9 mouse cellular contexts compared by ENCODE assay signal in genomic region chr16:32803252-32803853, GRCm38 (mm10). TPM values are rescaled to one million over a fixed set of nuclear protein-coding genes. Genes with fewer than 3 reads are reported as not detected.
A peak's percentile ranks its signal among the peaks of the same experiment; 100 is the strongest.
DNase-seq lines count a peak whose midpoint lies in the region; ATAC-seq lines count a peak whose summit lies in the region.
"Had no signal": no experiment of that assay in that cellular context is flagged by ENCODE, and none has a peak within 500 bp of the region (broad histone marks: within the 10 kb centered on the region; RNA-seq: fewer than 3 reads in every experiment).

No protein-coding gene starts in this region.

- H3K27me3 ChIP-seq in heart, embryonic 10.5 days (ENCODE audit: insufficient read depth, poor library complexity, severe bottlenecking), result no peaks in the 10 kb centered on the region
- no peaks in the 10 kb centered on the region for H3K27me3 ChIP-seq in forebrain, embryonic 16.5 days (replicated peaks; ENCODE audit: control insufficient read depth, insufficient read depth, low read length)
- no peaks in the 10 kb centered on the region for H3K27me3 ChIP-seq in intestine, embryonic 16.5 days (replicated peaks; ENCODE audit: control insufficient read depth, insufficient read depth, low read length)
- H3K27me3 ChIP-seq in neural tube, embryonic 14.5 days (ENCODE audit: control insufficient read depth, insufficient read depth, low read length), result no peaks in the 10 kb centered on the region

- DNase-seq in heart, adult 11 months, result peak; percentile 99
- DNase-seq in heart, embryonic 10.5 days (ENCODE audit: low spot score), result no peak
- DNase-seq in adrenal gland, adult 8-10 months, result peak; percentile 54
- DNase-seq in left cerebral cortex, postnatal 4 days, result peak; percentile 88
- no peak for DNase-seq in thymus, postnatal 25 days

- intact Hi-C loops in left cerebral cortex, postnatal 4 days (cut with DNase I), result no loop called here

- H3K4me3 ChIP-seq in heart, embryonic 10.5 days, result no peak overlapping the region
- H3K4me3 ChIP-seq in forebrain, embryonic 16.5 days (replicated peaks; ENCODE audit: low read length), result no peak overlapping the region
- no peak overlapping the region for H3K4me3 ChIP-seq in intestine, embryonic 16.5 days (ENCODE audit: low read length)
- H3K4me3 ChIP-seq in neural tube, embryonic 14.5 days (ENCODE audit: low read depth, low read length), result no peak overlapping the region

- H3K36me3 ChIP-seq in heart, embryonic 10.5 days, result no peaks in the 10 kb centered on the region
- no peaks in the 10 kb centered on the region for H3K36me3 ChIP-seq in forebrain, embryonic 16.5 days (ENCODE audit: control insufficient read depth, insufficient read depth)
- no peaks in the 10 kb centered on the region for H3K36me3 ChIP-seq in intestine, embryonic 16.5 days (ENCODE audit: control insufficient read depth, insufficient read depth, low read length)
- no peaks in the 10 kb centered on the region for H3K36me3 ChIP-seq in neural tube, embryonic 14.5 days (ENCODE audit: control insufficient read depth, insufficient read depth, low read length)

- H3K4me1 ChIP-seq in heart, embryonic 10.5 days, result peaks cover 48% of the 10 kb centered on the region
- peaks cover 8% of the 10 kb centered on the region for H3K4me1 ChIP-seq in forebrain, embryonic 16.5 days (replicated peaks; ENCODE audit: control insufficient read depth, insufficient read depth, low read length)
- H3K4me1 ChIP-seq in intestine, embryonic 16.5 days (ENCODE audit: control insufficient read depth, insufficient read depth, low read length), result peaks cover 16% of the 10 kb centered on the region; the same call in 1 of the 2 replicates
- no peaks in the 10 kb centered on the region for H3K4me1 ChIP-seq in neural tube, embryonic 14.5 days (ENCODE audit: control insufficient read depth, insufficient read depth, low read length)

- H3K27ac ChIP-seq in heart, embryonic 10.5 days, result no peak overlapping the region
- peak overlapping the region; percentile 38; the same call in 1 of the 2 replicates for H3K27ac ChIP-seq in forebrain, embryonic 16.5 days (ENCODE audit: low read length)
- H3K27ac ChIP-seq in intestine, embryonic 16.5 days (ENCODE audit: low read length), result no peak overlapping the region
- peak overlapping the region; percentile 35; the same call in 1 of the 2 replicates for H3K27ac ChIP-seq in neural tube, embryonic 14.5 days (ENCODE audit: low read depth, low read length)

- 69% methylated on average over 6 of the region's 6 CpGs for WGBS in heart, embryonic 10.5 days
- WGBS in forebrain, embryonic 16.5 days, result 12% methylated on average over 6 of the region's 6 CpGs
- WGBS in intestine, embryonic 16.5 days, result 45% methylated on average over 6 of the region's 6 CpGs
- 38% methylated on average over 6 of the region's 6 CpGs for WGBS in neural tube, embryonic 14.5 days

- peak; percentile 93 for ATAC-seq in forebrain, embryonic 16.5 days
- ATAC-seq in intestine, embryonic 16.5 days, result peak; percentile 26; the same call in 1 of the 2 replicates
- ATAC-seq in neural tube, embryonic 14.5 days (ENCODE audit: low read depth), result peak; percentile 78

- no peaks in the 10 kb centered on the region for H3K9me3 ChIP-seq in heart, embryonic 10.5 days
- 0 out of 2 replicates have a peak, but pooled peaks cover 3% of the 10 kb centered on the region for H3K9me3 ChIP-seq in forebrain, embryonic 16.5 days (ENCODE audit: control insufficient read depth, low read length)
- H3K9me3 ChIP-seq in intestine, embryonic 16.5 days (ENCODE audit: control insufficient read depth, low read length), result no peaks in the 10 kb centered on the region
- H3K9me3 ChIP-seq in neural tube, embryonic 14.5 days (ENCODE audit: control insufficient read depth, low read length), result no peaks in the 10 kb centered on the region

- no peak overlapping the region for H3K4me2 ChIP-seq in forebrain, embryonic 16.5 days (ENCODE audit: low read length)
- H3K4me2 ChIP-seq in intestine, embryonic 16.5 days (ENCODE audit: low read depth, low read length), result no peak overlapping the region
- H3K4me2 ChIP-seq in neural tube, embryonic 14.5 days (ENCODE audit: low read depth, low read length), result no peak overlapping the region

- no peak overlapping the region for H3K9ac ChIP-seq in forebrain, embryonic 16.5 days (replicated peaks; ENCODE audit: low read depth, low read length)
- H3K9ac ChIP-seq in intestine, embryonic 16.5 days (ENCODE audit: low read depth, low read length), result no peak overlapping the region
- H3K9ac ChIP-seq in neural tube, embryonic 14.5 days (replicated peaks; ENCODE audit: low read depth, low read length), result no peak overlapping the region

RNA-seq across cellular contexts. Expression of gene Muc20, which starts 6.1 kb away (rescaled TPM):
- polyA plus RNA-seq in heart, embryonic 10.5 days (2016; fragmentation: Nextera tagmentation; extraction: Ambion mirVana), result 0.07 and 0.19 TPM in 2 replicates
- total RNA-seq in adrenal gland, adult 8-10 months (2022), result under 1 TPM in 1 of 4 experiments, not detected in 3; 0.19 TPM
- polyA plus RNA-seq in forebrain, embryonic 16.5 days (2015; fragmentation: Nextera tagmentation; extraction: Ambion mirVana), result not detected in 2 replicates
- 0.20 TPM in 1 of 2 replicates, not detected in the other for polyA plus RNA-seq in intestine, embryonic 16.5 days (2015; fragmentation: Nextera tagmentation; extraction: Ambion mirVana)
- total RNA-seq in left cerebral cortex, postnatal 4 days (2021), result not detected
- not detected in 2 replicates for polyA plus RNA-seq in neural tube, embryonic 14.5 days (2014; fragmentation: Nextera tagmentation; extraction: Ambion mirVana)
- total RNA-seq: left cerebral cortex, adult 8-10 months had no signal

RNA-seq across cellular contexts. Expression of gene Smbd1, which starts 6.9 kb away (rescaled TPM):
- polyA plus RNA-seq in heart, embryonic 10.5 days (2016; fragmentation: Nextera tagmentation; extraction: Ambion mirVana), result not detected in 2 replicates
- total RNA-seq in adrenal gland, adult 8-10 months (2022), result not detected
- polyA plus RNA-seq in forebrain, embryonic 16.5 days (2015; fragmentation: Nextera tagmentation; extraction: Ambion mirVana), result not detected in 2 replicates
- 0.95 and 2.1 TPM in 2 replicates for polyA plus RNA-seq in intestine, embryonic 16.5 days (2015; fragmentation: Nextera tagmentation; extraction: Ambion mirVana)
- total RNA-seq in left cerebral cortex, postnatal 4 days (2021), result not detected
- polyA plus RNA-seq in neural tube, embryonic 14.5 days (2014; fragmentation: Nextera tagmentation; extraction: Ambion mirVana), result not detected in 2 replicates
- total RNA-seq: left cerebral cortex, adult 8-10 months had no signal

Comparison
In these comparisons a context has a peak if more than half of its experiments do, and no peak if none do; other contexts are left out.
1. DNase-seq: peak in heart, adult 11 months (single experiment), adrenal gland, adult 8-10 months (single experiment) and left cerebral cortex, postnatal 4 days (single experiment); none in heart, embryonic 10.5 days (single experiment) and thymus, postnatal 25 days (single experiment).
2. H3K27ac ChIP-seq: peak in forebrain, embryonic 16.5 days (single experiment) and neural tube, embryonic 14.5 days (single experiment); none in heart, embryonic 10.5 days (single experiment) and intestine, embryonic 16.5 days (single experiment).
3. ATAC-seq: peak in every context shown above with its lines; median percentile 93 in forebrain, embryonic 16.5 days; 78 in neural tube, embryonic 14.5 days; 26 in intestine, embryonic 16.5 days.